Mouse (Mus musculus): ENCODE measurements at regions not wholly inside any gene's neighbourhood (a gene's known extent, or its start where the extent isn't known, plus 50 kb on each side); places are given as distances from the start of the nearest gene placed in this dataset.

DNA sequence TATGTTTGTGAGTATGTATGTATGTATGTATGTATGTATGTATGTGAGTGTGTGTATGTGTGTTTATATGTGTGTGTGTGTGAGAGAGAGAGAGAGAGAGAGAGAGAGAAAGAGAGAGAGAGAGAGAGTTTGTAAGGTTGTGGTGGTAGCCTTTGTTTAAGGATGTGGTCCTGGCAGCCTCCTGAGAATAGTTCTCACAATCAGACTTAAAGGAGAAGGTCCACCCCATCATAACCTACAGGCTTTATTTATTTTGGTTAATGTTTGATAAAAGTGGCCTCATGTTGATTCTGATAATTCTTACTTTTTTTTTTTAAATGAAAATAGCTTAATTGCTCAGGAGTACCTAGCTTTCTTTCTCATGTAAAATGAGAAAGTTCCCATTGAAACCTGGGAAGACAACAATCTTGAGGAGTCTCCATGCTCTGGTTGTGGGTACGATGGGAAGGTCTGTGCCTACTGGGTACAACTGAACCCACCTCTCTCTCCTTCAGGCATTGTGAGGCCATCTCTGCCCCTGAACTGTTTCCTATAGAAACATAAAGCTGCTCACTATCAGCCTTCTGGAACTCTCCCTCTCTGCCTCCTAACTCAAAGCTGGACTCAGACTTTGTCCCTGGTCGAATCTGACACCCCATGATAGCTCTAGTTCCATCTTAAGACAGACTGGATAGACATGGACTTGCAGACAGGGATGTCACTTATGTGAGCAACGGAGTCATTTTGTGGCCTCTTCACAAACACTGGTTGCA, 362.2 kb upstream of the Tmpo start:
- TF ChIP-seq POLR2A (IDR thresholded peaks at IDR 0.05; ENCODE audit: insufficient read depth, low read length) (no peak), EP300 (IDR thresholded peaks at IDR 0.05; ENCODE audit: insufficient read depth, low read depth, low read length) (no peak)

Data from ES-Bruce4 (cell line).